Mouse (Mus musculus) macrophage (primary cell): ENCODE data around the gene Vmn1r148. TPM values are rescaled to one million over a fixed set of nuclear protein-coding genes. Genes with fewer than 3 reads are reported as not detected.
"Not testable (repeated sequence)": the region's sequence is repeated elsewhere in the genome, so short reads cannot be mapped to it uniquely, and the experiment has no call there.

Experiments
- H3K27ac ChIP-seq: fragments of 350-480 bp; formaldehyde crosslinking; 2 replicates; pipeline ENCODE4 v1.9.0; 2021
- H3K36me3 ChIP-seq: fragments of 350-480 bp; formaldehyde crosslinking; 2 replicates; pipeline ENCODE4 v1.9.0; 2021; ENCODE audit errors: inconsistent target
- H3K4me3 ChIP-seq: fragments of 350-480 bp; formaldehyde crosslinking; 2 replicates; pipeline ENCODE4 v1.9.0; 2021; ENCODE audit errors: inconsistent target
- H3K79me2 ChIP-seq: fragments of 350-480 bp; formaldehyde crosslinking; 2 replicates; pipeline ENCODE4 v1.9.0; 2021; ENCODE audit errors: inconsistent target
- WGBS: methylation state at CpG from one replicate; pipeline ENCODE4 v1.1.7; 2026; ENCODE audit warnings: inconsistent platforms; ENCODE audit not compliant: missing documents; 5-methylcytosine and 5-hydroxymethylcytosine counted together
- polyA plus RNA-seq: library from polyadenylated mRNA; stranded (reverse); fragments of 250-400 nt; gene quantifications from 3 replicates; pipeline ENCODE4 v1.2.4, GENCODE M21; 2018; ENCODE audit warnings: inconsistent platforms
- total RNA-seq, 78 experiments: library from RNA; depleted of rRNA; stranded (reverse); fragments of 250-400 nt; gene quantifications; 1 replicate in 9 of 78; 2 replicates in 24 of 78; 3 replicates in 43 of 78; 4 replicates in 2 of 78; pipeline ENCODE4 v1.2.4; 2018; ENCODE audit warnings: inconsistent platforms in 56 of 78

Vmn1r148 gene
- total RNA-seq (2018; cell fraction: chromatin; rRNA removed): not detected
- total RNA-seq (2018; cell fraction: cytosol; rRNA removed): not detected
- not detected for total RNA-seq (2018; cell fraction: nucleus; rRNA removed)
- not detected in 3 replicates for polyA plus RNA-seq

GRCm38 (mm10) chr7:22413283-22413682 lies at the start of gene Vmn1r148:
Gene Vmn1r148 (plus strand): TSS chr7:22413583.
- H3K4me3 ChIP-seq, H3K79me2 ChIP-seq, H3K36me3 ChIP-seq, H3K27ac ChIP-seq: not testable (repeated sequence)
- WGBS: no CpG with 5 or more reads among the region's 3 CpGs

- not testable (repeated sequence) for H3K36me3 ChIP-seq, H3K4me3 ChIP-seq, H3K27ac ChIP-seq, H3K79me2 ChIP-seq
- no CpG with 5 or more reads among the region's 1 CpGs for WGBS
These were observed 42.4 kb upstream of the Vmn1r148 start, which contains the start of gene Gm8660 for GRCm38 (mm10) chr7:22370939-22371338. Gene Gm8660 (minus strand): TSS chr7:22371039.

GRCm38 (mm10) chr7:22438129-22438528 lies 24.7 kb downstream of the Vmn1r148 start, which contains the start of gene Vmn1r149:
Gene Vmn1r149 (minus strand): TSS chr7:22438229.
- H3K4me3 ChIP-seq, H3K27ac ChIP-seq, H3K36me3 ChIP-seq, H3K79me2 ChIP-seq: not testable (repeated sequence)
- no CpG with 5 or more reads among the region's 2 CpGs for WGBS

- H3K4me3 ChIP-seq, H3K36me3 ChIP-seq, H3K79me2 ChIP-seq, H3K27ac ChIP-seq: not testable (repeated sequence)
- no CpG with 5 or more reads among the region's 5 CpGs for WGBS
These were observed 50.6 kb downstream of the Vmn1r148 start, which contains the start of gene Gm10665 for GRCm38 (mm10) chr7:22463975-22464374. Gene Gm10665 (minus strand): TSS chr7:22464075.

Other genes starting within 250 kb of the Vmn1r148 start
- not detected in 3 replicates for gene Vmn1r142, start 249.5 kb upstream of the Vmn1r148 start, polyA plus RNA-seq
- not detected in 3 replicates for gene Vmn1r143, start 224.2 kb upstream of the Vmn1r148 start, polyA plus RNA-seq
- not detected in 3 replicates for gene Gm8653, start 212.3 kb upstream of the Vmn1r148 start, polyA plus RNA-seq
- gene Gm8453, start 184.1 kb upstream of the Vmn1r148 start, polyA plus RNA-seq: not detected in 3 replicates
- gene Gm4187, start 83.9 kb upstream of the Vmn1r148 start, polyA plus RNA-seq: not detected in 3 replicates
- not detected in 3 replicates for gene Gm8660, start 42.5 kb upstream of the Vmn1r148 start, polyA plus RNA-seq
- not detected in 3 replicates for gene Vmn1r149, start 24.6 kb downstream of the Vmn1r148 start, polyA plus RNA-seq
- not detected in 3 replicates for gene Gm10665, start 50.5 kb downstream of the Vmn1r148 start, polyA plus RNA-seq
- gene Vmn1r151, start 86.1 kb downstream of the Vmn1r148 start, polyA plus RNA-seq: not detected in 3 replicates
- gene Vmn1r152, start 109.4 kb downstream of the Vmn1r148 start, polyA plus RNA-seq: not detected in 3 replicates
- gene Gm8677, start 121.3 kb downstream of the Vmn1r148 start, polyA plus RNA-seq: not detected in 3 replicates
- not detected in 3 replicates for gene Gm4201, start 151.8 kb downstream of the Vmn1r148 start, polyA plus RNA-seq
- not detected in 3 replicates for gene Gm4565, start 174.5 kb downstream of the Vmn1r148 start, polyA plus RNA-seq
- not detected in 3 replicates for gene Vmn1r155, start 244.4 kb downstream of the Vmn1r148 start, polyA plus RNA-seq